Mouse (Mus musculus) spleen, adult 2 months (tissue): Measurements from ENCODE around the gene Arl10.

ENCODE experiments used
- CTCF ChIP-seq: fragments of 200-500 bp; IDR thresholded peaks from 2 replicates; pipeline ENCODE4 v1.5.1; 2011; ENCODE audit warnings: mild to moderate bottlenecking, inconsistent platforms; ENCODE audit not compliant: insufficient read depth, insufficient read length, insufficient replicate concordance; ENCODE audit errors: extremely low read depth
- POLR2A ChIP-seq: fragments of 200-500 bp; IDR thresholded peaks from 2 replicates; pipeline ENCODE4 v1.6.1; 2011; ENCODE audit warnings: low read depth, low read length, inconsistent platforms

DNA sequence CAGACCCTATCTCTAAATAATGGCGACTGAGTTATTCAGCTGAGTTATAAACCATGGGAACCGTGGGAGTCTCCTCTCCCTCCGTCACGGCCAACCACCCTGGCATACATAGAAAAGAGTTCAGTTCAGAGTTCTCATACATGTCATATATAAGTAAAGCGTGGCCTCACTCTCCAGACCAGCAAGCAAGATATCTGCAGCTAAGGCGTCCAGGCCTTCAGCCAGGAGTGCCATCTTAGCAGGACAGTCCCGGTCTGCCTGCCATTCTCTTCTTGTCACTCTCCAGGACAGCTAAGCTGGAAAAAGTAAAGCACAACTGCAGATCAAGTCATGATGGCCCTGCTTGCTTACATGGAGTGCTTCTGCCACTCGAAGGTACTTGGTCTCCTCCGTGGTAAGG, 18.6 kb upstream of the Arl10 start:
- TF ChIP-seq CTCF = no peak
- no peak for TF ChIP-seq POLR2A
